Mouse (Mus musculus): ENCODE data around the gene Abca9. TPM values are rescaled to one million over a fixed set of nuclear protein-coding genes. Genes with fewer than 3 reads are reported as not detected.

Abca9 gene
- polyA plus RNA-seq, 1 experiment = 0.02 TPM

DNA sequence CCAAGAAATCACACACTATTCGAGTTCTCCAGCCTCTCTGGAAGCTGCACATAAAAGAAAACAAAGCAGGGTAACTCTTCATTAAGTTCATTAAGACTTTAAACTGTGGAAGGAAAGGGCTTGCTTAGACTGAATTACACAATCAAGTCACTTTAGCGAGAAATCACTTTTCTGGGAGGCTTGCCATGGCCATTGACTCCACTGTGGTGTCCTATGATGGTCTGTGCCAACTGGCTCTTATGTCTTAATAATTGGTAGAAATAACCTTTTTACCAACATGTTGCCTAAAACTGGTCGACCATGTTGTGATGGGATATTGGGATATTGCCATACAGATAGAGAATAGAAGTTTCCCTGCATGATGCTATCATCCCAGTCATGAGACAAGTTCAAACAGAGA, 73.8 kb downstream of the Abca9 start:
- H3K79me2 ChIP-seq (ENCODE audit: control insufficient read depth, insufficient read depth) = no peaks in the 10 kb centered on the region
- no peak overlapping the region for H3K4me2 ChIP-seq (ENCODE audit: low read depth)
- no peak overlapping the region for H3ac ChIP-seq (ENCODE audit: control insufficient read depth, insufficient read length)
- H3K4me3 ChIP-seq = no peak overlapping the region
- H3K36me3 ChIP-seq (ENCODE audit: control insufficient read depth, insufficient read depth) = no peaks in the 10 kb centered on the region
- H3K27me3 ChIP-seq (ENCODE audit: control insufficient read depth, insufficient read depth, insufficient read length) = no peaks in the 10 kb centered on the region
- TF ChIP-seq TCF3 (IDR thresholded peaks at IDR 0.05; ENCODE audit: insufficient read length, low read depth) (no peak), POLR2AphosphoS2 (IDR thresholded peaks at IDR 0.05; ENCODE audit: insufficient read length, low read depth) (no peak), SRF (IDR thresholded peaks at IDR 0.05; ENCODE audit: control insufficient read depth, insufficient read length, low read depth) (no peak), TCF12 (IDR thresholded peaks at IDR 0.05; ENCODE audit: insufficient read depth, poor library complexity, severe bottlenecking) (no peak), E2F4 (IDR thresholded peaks at IDR 0.05; ENCODE audit: insufficient read depth) (no peak), POLR2A (IDR thresholded peaks at IDR 0.05; ENCODE audit: insufficient read length, low read depth) (no peak), CEBPB (IDR thresholded peaks at IDR 0.05; ENCODE audit: insufficient read depth, poor library complexity, severe bottlenecking) (no peak)

DNA sequence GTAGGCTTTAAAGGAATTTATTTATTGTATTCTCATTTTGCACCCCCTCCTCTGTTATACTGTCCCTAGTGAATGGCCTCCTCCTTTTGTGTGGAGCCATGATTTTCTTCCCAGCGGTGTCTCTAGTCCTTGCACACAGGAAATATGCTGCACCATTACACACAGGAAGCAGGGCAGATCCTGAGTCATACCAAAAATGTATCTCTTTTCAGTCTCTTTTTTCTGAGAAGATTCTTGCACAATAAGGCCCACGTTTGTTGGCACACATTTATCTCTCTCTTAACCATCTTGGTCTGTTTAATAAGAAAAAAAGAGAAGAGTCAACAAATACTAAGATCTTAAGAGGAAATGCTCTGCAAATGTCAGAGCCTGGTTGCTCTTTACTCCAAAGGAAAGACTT, 76.7 kb downstream of the Abca9 start:
- Histone ChIP-seq H3K4me2 (ENCODE audit: low read depth) (no peak overlapping the region), H3K79me2 (ENCODE audit: control insufficient read depth, insufficient read depth) (no peaks in the 10 kb centered on the region), H3ac (ENCODE audit: control insufficient read depth, insufficient read length) (no peak overlapping the region), H3K36me3 (ENCODE audit: control insufficient read depth, insufficient read depth) (no peaks in the 10 kb centered on the region), H3K4me3 (no peak overlapping the region), H3K27me3 (ENCODE audit: control insufficient read depth, insufficient read depth, insufficient read length) (no peaks in the 10 kb centered on the region)
- no peak for TF ChIP-seq POLR2AphosphoS2 (IDR thresholded peaks at IDR 0.05; ENCODE audit: insufficient read length, low read depth)
- no peak for TF ChIP-seq MYOG (IDR thresholded peaks at IDR 0.05; ENCODE audit: control insufficient read depth in 1 of 3, insufficient read depth in 1 of 3, insufficient read length in 2 of 3, low read depth in 2 of 3)
- TF ChIP-seq CEBPB (IDR thresholded peaks at IDR 0.05; ENCODE audit: insufficient read depth, poor library complexity, severe bottlenecking) = peak; percentile 90
- no peak for TF ChIP-seq TCF12 (IDR thresholded peaks at IDR 0.05; ENCODE audit: insufficient read depth, poor library complexity, severe bottlenecking)
- TF ChIP-seq POLR2A (IDR thresholded peaks at IDR 0.05; ENCODE audit: insufficient read length, low read depth) = no peak

DNA sequence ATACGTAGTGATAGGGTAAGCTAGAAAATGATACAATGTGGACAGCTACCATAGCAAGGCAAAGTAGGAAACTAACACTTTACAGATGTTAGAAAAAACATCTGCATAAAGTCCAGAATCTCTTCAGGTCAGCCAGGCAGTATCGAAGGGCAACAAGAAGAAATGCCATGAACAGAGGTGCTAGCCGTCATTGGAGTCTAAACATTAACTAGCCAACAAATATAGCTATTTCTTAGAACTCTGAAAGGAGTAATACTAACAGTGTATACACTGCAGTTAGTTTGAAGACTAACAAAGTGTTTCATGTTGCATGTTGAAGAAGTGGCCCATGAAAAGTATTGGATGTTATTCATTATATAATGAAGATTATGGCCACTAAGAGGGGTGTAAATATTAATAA, 95.8 kb downstream of the Abca9 start:
- no peaks in the 10 kb centered on the region for H3K27me3 ChIP-seq (ENCODE audit: control insufficient read depth, insufficient read depth, insufficient read length)
- H3K4me2 ChIP-seq (ENCODE audit: low read depth) = no peak overlapping the region
- H3K4me3 ChIP-seq = no peak overlapping the region
- no peak overlapping the region for H3ac ChIP-seq (ENCODE audit: control insufficient read depth, insufficient read length)
- H3K36me3 ChIP-seq (ENCODE audit: control insufficient read depth, insufficient read depth) = no peaks in the 10 kb centered on the region
- TF ChIP-seq MYOD1 (IDR thresholded peaks at IDR 0.05; ENCODE audit: control insufficient read depth in 1 of 3, insufficient read length in 2 of 3, low read depth in 2 of 3) = no peak
- no peak for TF ChIP-seq TCF12 (IDR thresholded peaks at IDR 0.05; ENCODE audit: insufficient read depth, poor library complexity, severe bottlenecking)
- no peak for TF ChIP-seq USF1 (IDR thresholded peaks at IDR 0.05; ENCODE audit: low read depth)
- TF ChIP-seq SRF (IDR thresholded peaks at IDR 0.05; ENCODE audit: control insufficient read depth, insufficient read length, low read depth) = no peak
- no peak for TF ChIP-seq REST (IDR thresholded peaks at IDR 0.05; ENCODE audit: insufficient read depth, insufficient read length)
- H3K79me2 ChIP-seq (ENCODE audit: control insufficient read depth, insufficient read depth) = no peaks in the 10 kb centered on the region

DNA sequence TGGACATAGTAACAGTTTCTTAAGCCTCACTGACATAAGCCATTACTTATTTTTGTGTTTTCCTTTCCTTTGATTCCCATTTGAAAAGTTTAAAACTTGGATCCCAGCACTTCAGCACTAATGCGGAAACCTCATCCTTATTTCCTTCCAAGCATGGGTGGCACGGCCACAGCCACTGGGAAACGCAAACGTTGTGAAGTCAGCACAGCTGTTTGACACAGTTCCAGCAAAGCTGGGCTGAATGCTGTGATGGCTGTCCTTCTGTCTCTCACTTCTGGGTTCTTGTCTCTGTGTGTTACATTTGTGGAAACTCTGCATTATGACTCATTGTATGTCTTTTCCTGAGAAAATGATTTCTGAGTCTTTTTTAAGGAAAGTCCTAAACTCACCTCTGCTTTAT, 107.0 kb downstream of the Abca9 start:
- H3K4me3 ChIP-seq = no peak overlapping the region
- no peak overlapping the region for H3K4me2 ChIP-seq (ENCODE audit: low read depth)
- H3K36me3 ChIP-seq (ENCODE audit: control insufficient read depth, insufficient read depth) = no peaks in the 10 kb centered on the region
- peak in 2 of 3 experiments; percentile 57 to 65 for TF ChIP-seq MYOD1 (IDR thresholded peaks at IDR 0.05; ENCODE audit: control insufficient read depth in 1 of 3, insufficient read length in 2 of 3, low read depth in 2 of 3)
- TF ChIP-seq MYOG (IDR thresholded peaks at IDR 0.05; ENCODE audit: control insufficient read depth in 1 of 3, insufficient read depth in 1 of 3, insufficient read length in 2 of 3, low read depth in 2 of 3) = peak in 1 of 3 experiments; percentile 22
- TF ChIP-seq CEBPB (IDR thresholded peaks at IDR 0.05; ENCODE audit: insufficient read depth, poor library complexity, severe bottlenecking) = no peak
- H3K79me2 ChIP-seq (ENCODE audit: control insufficient read depth, insufficient read depth) = no peaks in the 10 kb centered on the region
- H3K27me3 ChIP-seq (ENCODE audit: control insufficient read depth, insufficient read depth, insufficient read length) = no peaks in the 10 kb centered on the region
- H3ac ChIP-seq (ENCODE audit: control insufficient read depth, insufficient read length) = no peak overlapping the region

DNA sequence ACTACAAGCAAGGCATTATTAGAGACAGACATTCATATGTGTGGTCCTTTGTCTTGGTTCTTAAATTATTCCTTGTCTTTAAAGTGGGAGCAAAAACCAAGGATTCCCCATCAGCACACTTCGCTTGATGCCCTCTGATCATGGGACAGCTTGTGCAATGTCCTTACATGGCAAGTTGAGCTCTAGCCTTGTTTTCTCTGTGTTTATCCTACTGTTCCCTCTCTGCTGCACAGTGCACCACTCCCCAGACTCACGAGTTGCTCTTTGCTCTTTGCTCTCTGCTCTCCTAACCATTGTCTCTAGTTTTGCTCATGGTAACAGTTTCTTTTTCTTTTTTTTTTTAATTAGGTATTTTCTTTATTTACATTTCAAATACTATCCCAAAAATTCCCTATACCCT, 107.9 kb downstream of the Abca9 start:
- Histone ChIP-seq H3K79me2 (ENCODE audit: control insufficient read depth, insufficient read depth) (no peaks in the 10 kb centered on the region), H3ac (ENCODE audit: control insufficient read depth, insufficient read length) (no peak overlapping the region), H3K36me3 (ENCODE audit: control insufficient read depth, insufficient read depth) (no peaks in the 10 kb centered on the region), H3K4me3 (no peak overlapping the region), H3K27me3 (ENCODE audit: control insufficient read depth, insufficient read depth, insufficient read length) (no peaks in the 10 kb centered on the region), H3K4me2 (ENCODE audit: low read depth) (no peak overlapping the region)
- TF ChIP-seq E2F4 (IDR thresholded peaks at IDR 0.05; ENCODE audit: insufficient read depth) (no peak), REST (IDR thresholded peaks at IDR 0.05; ENCODE audit: insufficient read depth, insufficient read length) (no peak), POLR2A (IDR thresholded peaks at IDR 0.05; ENCODE audit: insufficient read length, low read depth) (no peak), TCF3 (IDR thresholded peaks at IDR 0.05; ENCODE audit: insufficient read length, low read depth) (no peak), MYOG (IDR thresholded peaks at IDR 0.05; ENCODE audit: control insufficient read depth in 1 of 3, insufficient read depth in 1 of 3, insufficient read length in 2 of 3, low read depth in 2 of 3) (no peak), USF1 (IDR thresholded peaks at IDR 0.05; ENCODE audit: low read depth) (no peak)

DNA sequence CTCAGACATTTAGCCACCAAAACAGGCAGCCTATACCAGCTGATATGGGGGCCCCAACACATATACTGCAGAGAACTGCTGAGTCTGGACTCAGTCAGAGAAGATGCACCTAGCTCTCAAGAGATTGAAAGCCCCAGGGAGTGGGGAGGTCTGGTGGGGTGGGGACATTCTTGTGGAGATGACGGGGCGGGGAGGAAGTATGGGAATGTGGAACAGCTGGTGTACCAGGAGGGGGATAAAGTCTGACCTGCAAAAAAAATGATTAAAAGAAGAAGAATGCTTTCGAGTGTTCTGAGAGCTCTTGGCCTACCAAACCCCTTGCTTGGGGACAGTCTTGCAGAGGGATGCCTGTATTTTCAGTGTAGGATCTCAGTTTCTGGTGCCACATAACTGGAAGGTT, 114.3 kb downstream of the Abca9 start:
- Histone ChIP-seq H3K27me3 (ENCODE audit: control insufficient read depth, insufficient read depth, insufficient read length) (no peaks in the 10 kb centered on the region), H3ac (ENCODE audit: control insufficient read depth, insufficient read length) (no peak overlapping the region), H3K4me2 (ENCODE audit: low read depth) (peak overlapping the region; percentile 22), H3K4me3 (no peak overlapping the region), H3K79me2 (ENCODE audit: control insufficient read depth, insufficient read depth) (no peaks in the 10 kb centered on the region), H3K36me3 (ENCODE audit: control insufficient read depth, insufficient read depth) (no peaks in the 10 kb centered on the region)
- no peak for TF ChIP-seq POLR2AphosphoS2 (IDR thresholded peaks at IDR 0.05; ENCODE audit: insufficient read length, low read depth)
- no peak for TF ChIP-seq TCF3 (IDR thresholded peaks at IDR 0.05; ENCODE audit: insufficient read length, low read depth)
- TF ChIP-seq MYOD1 (IDR thresholded peaks at IDR 0.05; ENCODE audit: control insufficient read depth in 1 of 3, insufficient read length in 2 of 3, low read depth in 2 of 3) = peak in 2 of 3 experiments; percentile 42 to 75
- no peak for TF ChIP-seq POLR2A (IDR thresholded peaks at IDR 0.05; ENCODE audit: insufficient read length, low read depth)
- TF ChIP-seq USF1 (IDR thresholded peaks at IDR 0.05; ENCODE audit: low read depth) = no peak
- peak in 1 of 3 experiments; percentile 17 for TF ChIP-seq MYOG (IDR thresholded peaks at IDR 0.05; ENCODE audit: control insufficient read depth in 1 of 3, insufficient read depth in 1 of 3, insufficient read length in 2 of 3, low read depth in 2 of 3)
- TF ChIP-seq TCF12 (IDR thresholded peaks at IDR 0.05; ENCODE audit: insufficient read depth, poor library complexity, severe bottlenecking) = peak; percentile 56

Data from myocyte (in vitro differentiated cells).